23 mouse cellular contexts compared by ENCODE assay signal in the genomic region with DNA sequence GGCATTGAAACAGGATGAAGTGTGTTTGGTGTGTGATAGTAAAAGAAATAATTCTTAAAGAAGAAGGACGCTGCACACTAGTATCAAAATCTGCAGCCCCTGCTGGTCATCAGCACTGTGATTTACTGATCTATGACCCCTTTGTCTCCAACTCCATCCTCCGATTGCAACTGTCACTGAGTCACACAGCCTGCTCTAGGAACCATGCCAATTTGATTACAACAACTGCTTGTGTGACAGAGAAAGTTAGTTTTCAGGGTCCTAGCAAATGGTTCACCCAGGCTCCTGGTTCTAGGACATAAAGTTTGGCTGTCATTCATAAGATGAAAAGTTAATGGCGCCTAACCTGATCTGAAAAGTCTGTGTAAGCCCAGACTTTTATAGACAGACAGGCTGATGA. TPM values are rescaled to one million over a fixed set of nuclear protein-coding genes. Genes with fewer than 3 reads are reported as not detected.
DNase-seq lines count a peak whose midpoint lies in the region; ATAC-seq lines count a peak whose summit lies in the region.
"Had no signal": no experiment of that assay in that cellular context is flagged by ENCODE, and none has a peak within 500 bp of the region (broad histone marks: within the 10 kb centered on the region; RNA-seq: fewer than 3 reads in every experiment).

No protein-coding gene starts in this region.

- H3K27me3 ChIP-seq in heart, embryonic 15.5 days: no peaks in the 10 kb centered on the region
- no peaks in the 10 kb centered on the region for H3K27me3 ChIP-seq in lung, embryonic 15.5 days
- H3K27me3 ChIP-seq: midbrain, embryonic 12.5 days; neural tube, embryonic 15.5 days had no signal

- H3K9ac ChIP-seq in heart, embryonic 15.5 days: no peak overlapping the region
- H3K9ac ChIP-seq in lung, embryonic 15.5 days: no peak overlapping the region
- H3K9ac ChIP-seq: hindbrain, embryonic 14.5 days; midbrain, embryonic 12.5 days; neural tube, embryonic 15.5 days had no signal

- DNase-seq in heart, postnatal 25 days (ENCODE audit: low spot score): no peak
- DNase-seq in lung, postnatal 4 days: no peak
- peak; percentile 81 for DNase-seq in adrenal gland, adult 2 months
- DNase-seq in telencephalon, adult 2 months (ENCODE audit: low read depth, low spot score): peak; percentile 54
- no peak for DNase-seq in spleen, adult 18-20 months
- DNase-seq: cerebellum, adult 9-11 months; embryo, embryonic 11 days; gastrocnemius, adult 2 months; heart, adult 18-20 months; heart, postnatal 10 days; kidney, postnatal 14 days; lung, postnatal 36 days; thymus, postnatal 36 days had no signal

- no peak overlapping the region for H3K4me2 ChIP-seq in heart, embryonic 15.5 days
- H3K4me2 ChIP-seq in lung, embryonic 15.5 days: no peak overlapping the region
- H3K4me2 ChIP-seq: hindbrain, embryonic 14.5 days; liver, embryonic 11.5 days; midbrain, embryonic 12.5 days; neural tube, embryonic 15.5 days had no signal

- peaks cover 41% of the 10 kb centered on the region for H3K4me1 ChIP-seq in heart, embryonic 15.5 days (replicated peaks)
- H3K4me1 ChIP-seq in lung, embryonic 15.5 days: peaks cover 45% of the 10 kb centered on the region
- H3K4me1 ChIP-seq: midbrain, embryonic 12.5 days; neural tube, embryonic 15.5 days had no signal

- intact Hi-C loops in heart, postnatal 25 days (cut with DNase I): no loop called here

- ATAC-seq in heart, embryonic 15.5 days (replicated peaks; ENCODE audit: insufficient number of reproducible peaks, insufficient read depth, low FRiP score, low read depth): no peak
- 0 out of 2 replicates have a peak, but pooled peaks have one; percentile 31 for ATAC-seq in lung, embryonic 15.5 days (ENCODE audit: borderline replicate concordance, extremely low read depth, low FRiP score, low TSS enrichment)
- ATAC-seq: forebrain, embryonic 14.5 days; intestine, postnatal 0 days had no signal

- H3K4me3 ChIP-seq in heart, embryonic 15.5 days: no peak overlapping the region
- H3K4me3 ChIP-seq in lung, embryonic 15.5 days: no peak overlapping the region
- H3K4me3 ChIP-seq: gastrocnemius, adult 2 months; midbrain, embryonic 12.5 days; neural tube, embryonic 15.5 days had no signal

- no peaks in the 10 kb centered on the region for H3K36me3 ChIP-seq in heart, embryonic 15.5 days
- H3K36me3 ChIP-seq in lung, embryonic 15.5 days: no peaks in the 10 kb centered on the region
- H3K36me3 ChIP-seq: G1E; midbrain, embryonic 12.5 days; neural tube, embryonic 15.5 days had no signal

- 43% methylated on average over 3 of the region's 3 CpGs for WGBS in heart, embryonic 15.5 days
- WGBS in lung, embryonic 15.5 days: 43% methylated on average over 3 of the region's 3 CpGs

- H3K9me3 ChIP-seq in heart, embryonic 15.5 days (replicated peaks): no peaks in the 10 kb centered on the region
- H3K9me3 ChIP-seq in lung, embryonic 15.5 days: no peaks in the 10 kb centered on the region
- H3K9me3 ChIP-seq: G1E; midbrain, embryonic 12.5 days; neural tube, embryonic 15.5 days had no signal

- 0 out of 2 replicates have a peak overlapping the region, but pooled peaks have one; percentile 12 for H3K27ac ChIP-seq in heart, embryonic 15.5 days
- H3K27ac ChIP-seq in lung, embryonic 15.5 days: no peak overlapping the region
- H3K27ac ChIP-seq: gastrocnemius, adult 2 months; hindbrain, embryonic 14.5 days; midbrain, embryonic 12.5 days; neural tube, embryonic 15.5 days; stomach, postnatal 0 days had no signal

RNA-seq across cellular contexts. Expression of a gene that starts 25.7 kb away (rescaled TPM):
- polyA plus RNA-seq in heart, embryonic 15.5 days (2015; fragmentation: Nextera tagmentation; extraction: Ambion mirVana): 6.9 and 7.6 TPM in 2 replicates
- total RNA-seq in heart, postnatal 25 days (2021): 10 to 100 TPM; 17.1 to 17.6 TPM
- 18.4 and 20.6 TPM in 2 replicates for polyA plus RNA-seq in lung, embryonic 15.5 days (2015; fragmentation: Nextera tagmentation; extraction: Ambion mirVana)
- total RNA-seq in adrenal gland, adult 2 months (2021): 100 to 1,000 TPM in 1 of 2 experiments, 10 to 100 TPM in 1; 58.3 to 113 TPM
- polyA plus RNA-seq in adrenal gland, adult 2 months (2012; rRNA removed): 11.3 and 22.6 TPM in 2 replicates

Comparison
In these comparisons a context has a peak if more than half of its experiments do, and no peak if none do; other contexts are left out.
1. DNase-seq: peak in adrenal gland, adult 2 months (single experiment) and telencephalon, adult 2 months (single experiment); none in heart, postnatal 25 days (single experiment), lung, postnatal 4 days (0 of 2) and spleen, adult 18-20 months (0 of 2).